Mouse (Mus musculus): ENCODE measurements around the gene Brinp3.

The Brinp3 gene

DNA sequence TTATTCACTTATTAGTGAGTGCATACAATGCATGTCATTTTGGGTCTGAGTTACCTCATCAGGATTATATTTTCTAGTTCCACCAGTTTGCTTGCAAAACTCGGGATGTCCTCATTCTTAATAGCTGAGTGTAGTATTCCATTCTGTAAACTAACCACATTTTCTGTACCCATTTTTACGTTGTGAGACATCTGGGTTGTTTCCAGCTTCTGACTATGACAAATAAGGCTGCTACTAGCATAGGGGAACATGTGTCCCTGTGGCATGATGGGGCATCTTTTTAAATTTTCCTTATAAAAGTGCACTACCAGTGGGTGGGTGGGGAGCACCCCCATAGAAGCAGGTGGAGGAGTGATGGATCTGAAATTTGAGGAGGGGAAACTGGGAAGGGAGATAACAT lies 292.7 kb downstream of the Brinp3 start:
- DNase-seq (ENCODE audit: inconsistent age in 2 of 2, low spot score in 1 of 2), result no peak

DNA sequence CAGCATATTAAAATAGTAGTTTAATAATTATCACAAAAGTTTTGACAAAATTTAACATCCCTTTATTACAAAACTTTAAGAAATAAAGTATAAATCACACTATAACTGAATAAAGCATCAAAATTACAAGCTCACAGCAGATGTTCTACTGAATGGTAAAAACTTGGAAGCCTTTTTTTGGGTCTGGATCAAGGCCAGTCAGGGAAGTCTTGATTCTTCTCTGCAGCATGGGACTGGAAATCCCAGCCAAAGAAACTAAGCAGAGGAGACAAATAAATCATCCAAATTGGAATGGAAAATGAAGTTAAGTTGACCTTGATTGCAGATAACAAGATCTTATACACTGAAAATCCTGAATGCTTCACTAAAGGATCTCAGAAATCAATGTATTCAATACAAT lies 298.3 kb downstream of the Brinp3 start:
- peak; percentile 29 to 68 for DNase-seq (ENCODE audit: inconsistent age in 2 of 2, low spot score in 1 of 2)

DNA sequence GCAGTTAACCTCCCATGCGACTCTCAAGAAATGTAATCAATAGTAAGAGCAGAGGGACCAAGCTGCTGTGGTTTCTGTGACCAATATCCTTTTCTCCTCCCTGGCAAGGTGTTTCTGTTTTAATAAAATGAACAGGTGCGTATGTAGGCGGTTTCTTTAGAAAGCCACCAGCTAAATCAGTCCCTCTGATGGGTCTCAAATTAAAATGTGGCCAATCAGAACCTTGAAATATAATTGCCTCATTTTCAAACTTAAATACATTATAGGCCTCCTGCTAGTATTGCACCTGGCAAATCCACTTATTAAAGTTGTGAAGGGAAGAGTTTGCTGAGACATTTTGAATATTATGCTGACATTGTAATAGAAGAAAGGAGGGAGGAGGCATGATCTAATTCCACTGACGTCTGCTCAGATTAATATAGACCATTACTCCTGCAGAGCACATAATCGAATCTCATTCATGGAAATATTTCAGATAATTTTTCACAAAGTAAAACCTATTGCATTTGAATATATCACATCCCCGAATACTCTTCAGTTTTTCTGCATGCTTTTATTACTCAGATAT lies 305.5 kb downstream of the Brinp3 start:
- DNase-seq (ENCODE audit: inconsistent age in 2 of 2, low spot score in 1 of 2), result no peak

DNA sequence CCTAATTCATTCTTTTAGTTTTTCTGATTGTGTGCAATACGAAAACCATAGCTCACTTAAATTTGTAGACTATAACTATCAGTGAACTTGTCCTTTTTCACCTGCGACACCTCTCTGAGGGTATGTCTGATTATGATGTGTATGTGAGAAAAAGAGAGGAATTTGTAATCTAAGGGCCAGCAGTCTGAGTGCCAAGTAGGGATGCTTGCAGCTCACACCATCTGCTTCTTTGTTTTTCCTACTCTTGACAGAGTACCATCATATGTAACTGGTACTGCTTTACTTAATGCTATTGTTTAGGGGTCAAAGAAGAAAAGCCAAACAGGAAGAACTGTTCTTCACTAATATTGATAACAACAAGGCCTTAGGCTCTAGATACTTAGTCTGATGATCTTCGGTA lies 307.3 kb downstream of the Brinp3 start:
- DNase-seq (ENCODE audit: inconsistent age in 2 of 2, low spot score in 1 of 2), result no peak

DNA sequence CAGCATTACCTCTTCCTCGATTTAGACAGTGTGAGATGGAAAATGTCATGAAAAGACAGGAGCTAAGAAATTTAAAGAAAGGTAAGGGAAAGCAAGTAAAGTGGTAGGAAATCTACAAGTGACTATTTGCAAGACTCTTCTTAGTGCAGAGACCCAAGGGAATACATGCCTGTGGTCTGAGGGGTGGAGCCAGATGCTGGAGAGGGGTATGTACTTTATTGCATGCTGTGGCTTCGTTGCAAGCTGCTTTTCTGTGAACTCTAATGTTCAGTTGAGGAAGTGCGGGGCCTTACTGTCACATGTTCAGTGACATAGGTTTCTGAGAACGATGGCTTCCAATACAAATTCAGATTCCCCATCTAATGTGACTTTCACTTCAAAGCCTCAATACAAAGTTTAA lies 313.2 kb downstream of the Brinp3 start:
- no peak for DNase-seq (ENCODE audit: inconsistent age in 2 of 2, low spot score in 1 of 2)

DNA sequence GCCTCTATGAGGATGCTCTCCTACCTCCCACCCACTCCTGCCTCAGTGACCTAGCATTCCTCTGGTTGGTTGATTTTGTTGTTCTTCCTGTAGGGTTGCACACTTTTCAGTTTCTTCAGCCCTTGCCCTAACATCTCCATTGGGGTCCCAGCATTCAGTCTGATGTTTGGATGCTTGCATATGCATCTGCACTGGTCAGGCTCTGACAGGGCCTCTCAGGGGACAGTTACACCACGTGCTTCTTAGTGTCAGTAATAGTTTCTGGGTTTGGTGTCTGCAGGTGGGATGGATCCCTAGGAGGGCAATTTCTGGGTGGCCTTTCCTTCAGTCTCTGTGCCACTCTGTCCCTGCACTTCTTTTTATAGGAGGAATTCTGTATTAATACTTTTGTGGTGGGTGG lies 339.3 kb downstream of the Brinp3 start:
- no peak for DNase-seq (ENCODE audit: inconsistent age in 2 of 2, low spot score in 1 of 2)

DNA sequence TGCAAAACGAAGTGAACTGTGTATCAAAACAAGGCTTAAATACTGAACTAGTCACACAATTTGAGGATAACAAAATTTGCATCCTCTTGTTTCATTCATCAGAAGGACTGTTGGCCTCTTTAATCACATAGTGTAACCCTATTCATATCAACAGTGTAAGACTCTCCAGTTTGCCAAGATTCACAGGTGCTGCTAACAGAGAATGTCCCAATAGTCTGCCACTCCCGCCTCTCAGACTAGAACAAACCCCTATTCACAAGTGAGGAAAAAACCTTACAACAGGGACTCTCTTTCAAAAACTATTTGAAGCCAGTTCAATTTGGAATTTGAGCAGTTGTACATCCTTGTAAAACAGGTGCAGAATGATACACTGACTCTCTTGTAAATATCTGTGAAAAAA lies 349.5 kb downstream of the Brinp3 start:
- no peak for DNase-seq (ENCODE audit: inconsistent age in 2 of 2, low spot score in 1 of 2)

DNA sequence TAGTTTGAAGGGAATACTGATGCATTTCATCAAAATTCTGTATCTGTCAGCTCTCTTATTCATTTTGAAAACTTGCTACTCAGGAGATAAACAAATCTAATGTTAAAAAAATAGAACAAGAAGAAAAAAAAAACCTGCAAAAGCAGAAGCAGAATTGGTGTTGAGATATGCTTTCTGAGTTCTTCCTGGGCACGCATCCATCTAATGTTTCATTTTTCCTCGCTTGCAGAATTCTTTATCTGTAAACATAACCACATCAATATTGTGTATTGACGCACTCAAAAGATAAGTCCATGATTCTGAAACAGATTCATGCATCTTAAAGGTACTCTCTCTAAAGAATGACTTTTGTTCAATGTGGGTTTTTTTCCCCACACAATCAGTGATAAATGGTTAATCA lies 354.3 kb downstream of the Brinp3 start:
- DNase-seq (ENCODE audit: inconsistent age in 2 of 2, low spot score in 1 of 2), result peak in 1 of 2 experiments; percentile 51

DNA sequence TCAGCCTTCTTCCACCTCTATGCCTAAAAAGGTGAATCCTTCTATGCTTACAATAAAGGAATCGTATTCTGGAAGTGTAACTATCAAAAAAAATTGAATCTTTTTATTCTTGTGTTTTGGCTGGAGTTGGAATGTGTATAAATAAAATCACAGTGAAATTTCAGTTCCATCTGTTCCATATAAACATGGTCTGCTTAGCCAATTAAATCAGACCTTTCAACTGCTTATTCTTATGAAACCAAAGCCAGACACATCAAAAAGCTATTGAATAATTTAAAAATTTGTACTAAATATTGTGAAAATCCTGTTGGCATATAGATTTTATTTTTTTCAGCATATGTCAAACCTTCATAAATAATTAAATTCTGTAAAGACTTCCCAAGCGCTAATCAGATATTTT lies 355.6 kb downstream of the Brinp3 start:
- no peak for DNase-seq (ENCODE audit: inconsistent age in 2 of 2, low spot score in 1 of 2)

DNA sequence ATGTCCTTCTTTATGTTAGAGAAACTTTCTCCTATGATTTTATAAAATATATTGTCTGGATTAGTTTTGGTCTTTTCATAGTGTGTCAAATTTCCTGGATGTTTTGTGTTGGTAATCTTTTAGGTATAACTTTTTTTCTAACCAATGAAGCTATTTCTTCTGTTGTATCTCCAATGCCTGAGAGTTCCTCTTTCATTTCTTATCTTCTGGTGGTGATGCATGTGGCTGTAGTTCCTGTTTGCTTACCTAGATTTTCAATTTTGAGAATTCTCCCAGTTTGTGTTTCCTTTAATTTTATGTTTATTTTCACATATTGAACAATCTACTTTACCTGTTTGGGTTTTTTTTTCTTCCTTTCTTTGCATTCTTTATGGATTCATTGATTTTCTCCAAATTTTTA lies 404.1 kb downstream of the Brinp3 start:
- DNase-seq (ENCODE audit: inconsistent age in 2 of 2, low spot score in 1 of 2), result no peak

DNA sequence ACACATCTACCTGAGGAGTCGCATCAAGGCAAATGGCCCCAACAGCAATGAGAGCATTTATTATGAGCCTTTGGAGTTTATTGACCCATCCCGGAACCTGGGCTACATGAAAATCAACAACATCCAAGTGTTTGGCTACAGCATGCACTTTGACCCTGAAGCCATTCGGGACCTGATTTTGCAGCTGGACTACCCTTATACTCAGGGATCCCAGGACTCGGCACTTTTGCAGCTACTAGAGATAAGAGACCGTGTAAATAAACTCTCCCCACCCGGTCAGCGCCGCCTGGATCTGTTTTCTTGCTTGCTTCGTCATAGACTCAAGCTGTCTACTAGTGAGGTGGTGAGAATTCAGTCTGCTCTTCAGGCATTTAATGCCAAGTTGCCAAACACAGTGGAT lies 407.1 kb downstream of the Brinp3 start:
- no peak for DNase-seq (ENCODE audit: inconsistent age in 2 of 2, low spot score in 1 of 2)

DNA sequence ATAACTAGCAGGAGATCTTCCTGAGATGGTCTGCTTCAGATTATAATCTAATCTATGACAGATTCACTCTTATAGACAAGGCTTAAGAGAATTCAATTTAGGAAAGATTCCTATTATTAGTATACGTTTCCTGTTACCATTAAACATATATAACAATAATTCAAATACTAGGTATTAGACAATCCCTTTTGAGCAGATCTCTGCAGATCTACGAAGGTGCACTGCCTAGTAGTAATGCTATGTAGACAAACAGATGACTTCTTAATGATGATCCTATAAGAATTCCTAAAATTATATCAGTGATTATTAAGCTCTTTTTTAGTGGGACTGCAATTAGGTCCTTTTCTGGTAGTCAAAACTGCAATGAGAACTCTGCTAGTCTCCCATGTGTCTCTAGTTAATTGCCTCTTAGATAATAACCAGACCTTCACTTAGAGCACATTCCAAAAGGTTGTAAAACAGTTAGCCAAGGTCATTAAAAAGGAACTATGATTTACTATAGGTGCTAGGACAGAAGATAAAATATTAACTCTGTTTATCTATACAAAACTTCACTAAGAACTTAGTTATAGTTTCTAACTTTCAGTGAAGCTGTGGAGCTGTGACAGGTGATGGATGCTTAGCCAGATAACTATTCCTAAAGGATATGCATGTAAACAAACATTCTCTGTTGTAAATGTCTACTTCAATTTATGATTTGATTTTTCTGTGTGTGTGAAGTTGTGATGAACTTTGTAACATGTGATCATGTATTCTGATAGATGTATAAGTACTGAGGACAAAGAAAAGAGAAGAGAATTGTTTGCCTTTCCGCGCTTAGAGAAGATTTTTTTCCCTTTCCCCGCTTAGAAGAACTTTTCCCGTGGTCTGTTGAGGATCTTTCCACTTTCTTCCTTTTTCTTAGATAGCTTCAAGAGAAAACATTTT lies 445.2 kb downstream of the Brinp3 start:
- DNase-seq (ENCODE audit: inconsistent age in 2 of 2, low spot score in 1 of 2), result no peak

Measured in adrenal gland, adult (tissue).